Mouse (Mus musculus) C2C12 (cell line): ENCODE measurements at regions not wholly inside any gene's neighbourhood (a gene's known extent, or its start where the extent isn't known, plus 50 kb on each side); places are given as distances from the start of the nearest gene placed in this dataset.

Experiments used
- CEBPB ChIP-seq: IDR thresholded peaks from one replicate; pipeline ENCODE4 v1.6.1; 2011; ENCODE audit warnings: low read depth, mild to moderate bottlenecking, control low read depth, moderate library complexity
- CTCF ChIP-seq: IDR thresholded peaks from one replicate; pipeline ENCODE4 v1.5.1; 2011; ENCODE audit not compliant: control insufficient read depth, insufficient read depth, insufficient read length
- FOSL1 ChIP-seq: IDR thresholded peaks from one replicate; pipeline ENCODE4 v1.8.0; 2011; ENCODE audit warnings: mild to moderate bottlenecking, low read length; ENCODE audit not compliant: poor library complexity, insufficient read depth, severe bottlenecking
- MAX ChIP-seq: IDR thresholded peaks from one replicate; pipeline ENCODE4 v1.6.1; 2011; ENCODE audit warnings: mild to moderate bottlenecking, control low read depth
- MYOD1 ChIP-seq: IDR thresholded peaks from one replicate; pipeline ENCODE4 v1.6.1; 2011; ENCODE audit warnings: low read depth; ENCODE audit not compliant: control insufficient read depth, insufficient read length
- MYOG ChIP-seq: IDR thresholded peaks from one replicate; pipeline ENCODE4 v1.6.1; 2011; ENCODE audit not compliant: control insufficient read depth, insufficient read length; ENCODE audit errors: extremely low read depth
- USF1 ChIP-seq: IDR thresholded peaks from one replicate; pipeline ENCODE4 v1.6.1; 2011; ENCODE audit warnings: low read depth, mild to moderate bottlenecking, control low read depth, moderate library complexity

DNA sequence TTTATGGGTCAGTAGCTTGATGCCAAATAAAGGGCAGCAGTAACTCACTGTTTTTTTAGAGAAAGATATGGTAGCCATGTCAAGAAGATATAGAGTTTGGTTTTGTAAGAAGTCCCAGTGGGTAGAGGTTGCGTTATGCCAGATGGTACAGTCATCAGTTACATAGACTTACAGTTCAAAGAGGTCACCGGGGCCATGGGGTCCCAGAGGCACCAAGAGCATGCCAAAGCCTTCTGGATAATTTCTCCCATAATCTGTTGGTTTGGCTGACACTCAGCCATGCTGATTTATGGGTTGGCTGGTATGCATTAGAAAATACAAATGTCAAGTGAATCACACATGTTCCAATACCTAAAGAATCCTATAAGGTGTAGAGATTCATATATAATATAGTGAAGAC, 137.9 kb upstream of the Fbxl7 start:
- TF ChIP-seq CTCF = no peak
- no peak for TF ChIP-seq MYOG
- no peak for TF ChIP-seq MYOD1
- TF ChIP-seq CEBPB = no peak
- TF ChIP-seq USF1 = no peak
- TF ChIP-seq MAX = no peak
- no peak for TF ChIP-seq FOSL1
